Comparison of ENCODE assay signal across 7 mouse cellular contexts in genomic region chr2:91921181-91921789, GRCm38 (mm10). TPM values are rescaled to one million over a fixed set of nuclear protein-coding genes. Genes with fewer than 3 reads are reported as not detected.
DNase-seq lines count a peak whose midpoint lies in the region; ATAC-seq and TF ChIP-seq lines count a peak whose summit lies in the region.

No protein-coding gene starts in this region.

- in situ Hi-C loops in CH12.LX (cut with MboI; ENCODE audit: low pct_ligation_motif_present, low pct_unique_long_range_greater_than_20kb, low sequenced_read_pairs) = loop anchor here (10.0 kb wide), 1 partner anchor 146 kb away; no protein-coding TSS in a partner anchor

- no peaks in the 10 kb centered on the region; the same call in 1 of the 2 replicates for H3K79me2 ChIP-seq in CH12.LX (replicated peaks; ENCODE audit: control insufficient read depth, extremely low read depth, insufficient read depth, poor library complexity, severe bottlenecking)

- peaks cover 16 to 58% of the 10 kb centered on the region in 2 experiments for H3K36me3 ChIP-seq in CH12.LX (replicated peaks in 1 of 2; ENCODE audit: control insufficient read depth in 1 of 2, insufficient read depth in 1 of 2, low read length in 1 of 2)
- no peaks in the 10 kb centered on the region for H3K36me3 ChIP-seq in forebrain, embryonic 11.5 days (ENCODE audit: control insufficient read depth, insufficient read depth, low read length)
- peaks cover 28% of the 10 kb centered on the region for H3K36me3 ChIP-seq in hindbrain, embryonic 12.5 days
- peaks cover 28% of the 10 kb centered on the region for H3K36me3 ChIP-seq in limb, embryonic 15.5 days
- H3K36me3 ChIP-seq in midbrain, embryonic 14.5 days (ENCODE audit: control insufficient read depth, insufficient read depth, low read length) = peaks cover 29% of the 10 kb centered on the region

- peak overlapping the region in 2 of 3 experiments; percentile 69 to 70 for H3K4me3 ChIP-seq in CH12.LX (replicated peaks in 1 of 3; ENCODE audit: low read depth in 2 of 3, low read length in 2 of 3, poor library complexity in 1 of 3)
- peak overlapping the region; percentile 53 for H3K4me3 ChIP-seq in forebrain, embryonic 11.5 days (ENCODE audit: low read depth, low read length)
- H3K4me3 ChIP-seq in hindbrain, embryonic 12.5 days = peak overlapping the region; percentile 55
- peak overlapping the region; percentile 56 for H3K4me3 ChIP-seq in limb, embryonic 15.5 days
- H3K4me3 ChIP-seq in midbrain, embryonic 14.5 days (replicated peaks; ENCODE audit: low read depth, low read length) = peak overlapping the region; percentile 47

- WGBS in forebrain, embryonic 11.5 days = 4% methylated on average over 31 of the region's 31 CpGs
- 8% methylated on average over 31 of the region's 31 CpGs for WGBS in hindbrain, embryonic 12.5 days
- WGBS in limb, embryonic 15.5 days = 4% methylated on average over 31 of the region's 31 CpGs
- 3% methylated on average over 31 of the region's 31 CpGs for WGBS in midbrain, embryonic 14.5 days

- no peak overlapping the region for H3K9ac ChIP-seq in CH12.LX (ENCODE audit: insufficient read depth, low read depth)
- peak overlapping the region; percentile 39; the same call in 1 of the 2 replicates for H3K9ac ChIP-seq in forebrain, embryonic 11.5 days (ENCODE audit: low read length)
- peak overlapping the region; percentile 60 for H3K9ac ChIP-seq in hindbrain, embryonic 12.5 days
- no peak overlapping the region for H3K9ac ChIP-seq in limb, embryonic 15.5 days
- H3K9ac ChIP-seq in midbrain, embryonic 14.5 days (replicated peaks; ENCODE audit: low read length) = peak overlapping the region; percentile 45

- H3K27ac ChIP-seq in CH12.LX (ENCODE audit: insufficient read depth, low read depth) = no peak overlapping the region
- no peak overlapping the region for H3K27ac ChIP-seq in forebrain, embryonic 11.5 days (ENCODE audit: low read depth, low read length)
- no peak overlapping the region for H3K27ac ChIP-seq in hindbrain, embryonic 12.5 days
- no peak overlapping the region for H3K27ac ChIP-seq in limb, embryonic 15.5 days
- no peak overlapping the region for H3K27ac ChIP-seq in midbrain, embryonic 14.5 days (replicated peaks; ENCODE audit: low read depth, low read length)

- H3K9me3 ChIP-seq in CH12.LX (replicated peaks; ENCODE audit: low read length) = no peaks in the 10 kb centered on the region
- H3K9me3 ChIP-seq in forebrain, embryonic 11.5 days (ENCODE audit: control insufficient read depth, low read length) = no peaks in the 10 kb centered on the region
- no peaks in the 10 kb centered on the region for H3K9me3 ChIP-seq in hindbrain, embryonic 12.5 days (replicated peaks)
- H3K9me3 ChIP-seq in limb, embryonic 15.5 days = no peaks in the 10 kb centered on the region
- H3K9me3 ChIP-seq in midbrain, embryonic 14.5 days (ENCODE audit: control insufficient read depth, low read length) = no peaks in the 10 kb centered on the region

- TF ChIP-seq CTCF in CH12.LX (conservative IDR thresholded peaks at IDR 0.05 in 1 of 2, IDR thresholded peaks at IDR 0.05 in 1 of 2; ENCODE audit: low read depth in 2 of 2, low read length in 2 of 2) = no peak

- TF ChIP-seq POLR2A in CH12.LX (IDR thresholded peaks at IDR 0.05; ENCODE audit: low read depth, low read length) = no peak

- H3K27me3 ChIP-seq in CH12.LX (replicated peaks) = no peaks in the 10 kb centered on the region
- H3K27me3 ChIP-seq in forebrain, embryonic 11.5 days (ENCODE audit: control insufficient read depth, insufficient read depth, low read length) = peaks cover 47% of the 10 kb centered on the region
- peaks cover 60% of the 10 kb centered on the region for H3K27me3 ChIP-seq in hindbrain, embryonic 12.5 days
- peaks cover 54% of the 10 kb centered on the region for H3K27me3 ChIP-seq in limb, embryonic 15.5 days
- H3K27me3 ChIP-seq in midbrain, embryonic 14.5 days (ENCODE audit: control insufficient read depth, insufficient read depth, low read length) = peaks cover 33% of the 10 kb centered on the region

- DNase-seq in CH12.LX (ENCODE audit: extremely low read depth) (no peak), ZHBTc4 (ENCODE audit: low read depth, low spot score) (peak; percentile 72)
- peak; percentile 74 for DNase-seq in forebrain, embryonic 11.5 days (ENCODE audit: low spot score)
- peak; percentile 25 for DNase-seq in midbrain, embryonic 14.5 days
- DNase-seq in testis, postnatal 10 days (ENCODE audit: low spot score) = peak; percentile 93

- H3K4me1 ChIP-seq in CH12.LX (ENCODE audit: control insufficient read depth in 1 of 2, insufficient read depth in 2 of 2) = peaks cover 10 to 27% of the 10 kb centered on the region in 2 experiments
- peaks cover 17% of the 10 kb centered on the region; the same call in 1 of the 2 replicates for H3K4me1 ChIP-seq in forebrain, embryonic 11.5 days (replicated peaks; ENCODE audit: control insufficient read depth, insufficient read depth, low read length)
- peaks cover 25% of the 10 kb centered on the region for H3K4me1 ChIP-seq in hindbrain, embryonic 12.5 days
- H3K4me1 ChIP-seq in limb, embryonic 15.5 days = peaks cover 35% of the 10 kb centered on the region
- H3K4me1 ChIP-seq in midbrain, embryonic 14.5 days (ENCODE audit: control insufficient read depth, insufficient read depth, low read length) = peaks cover 18% of the 10 kb centered on the region

- no peak for TF ChIP-seq RAD21 in CH12.LX (IDR thresholded peaks at IDR 0.05; ENCODE audit: low read depth, low read length)

- dilution Hi-C loops in CH12.LX (cut with MboI; ENCODE audit: extremely low pct_ligation_motif_present, extremely low pct_unique_long_range_greater_than_20kb, low sequenced_read_pairs) = no loop called here

- ATAC-seq in forebrain, embryonic 11.5 days (replicated peaks; ENCODE audit: low FRiP score) = no peak; the same call in 1 of the 2 replicates
- ATAC-seq in hindbrain, embryonic 12.5 days (ENCODE audit: low FRiP score) = no peak; the same call in 1 of the 2 replicates
- ATAC-seq in limb, embryonic 15.5 days (ENCODE audit: insufficient number of reproducible peaks, low FRiP score, low TSS enrichment, low read depth) = no peak
- no peak; the same call in 1 of the 2 replicates for ATAC-seq in midbrain, embryonic 14.5 days (ENCODE audit: low FRiP score, low TSS enrichment)

- peak overlapping the region; percentile 87; the same call in 1 of the 2 replicates for H3K4me2 ChIP-seq in CH12.LX (ENCODE audit: insufficient read depth, low read depth, poor library complexity, severe bottlenecking)
- H3K4me2 ChIP-seq in forebrain, embryonic 11.5 days (ENCODE audit: low read depth, low read length, severe bottlenecking) = peak overlapping the region; percentile 92
- H3K4me2 ChIP-seq in hindbrain, embryonic 12.5 days (replicated peaks) = peak overlapping the region; percentile 93
- H3K4me2 ChIP-seq in limb, embryonic 15.5 days = peak overlapping the region; percentile 98
- peak overlapping the region; percentile 86 for H3K4me2 ChIP-seq in midbrain, embryonic 14.5 days (ENCODE audit: low read length)

- no peak for TF ChIP-seq EP300 in CH12.LX (IDR thresholded peaks at IDR 0.05; ENCODE audit: low read length)

TF ChIP-seq in CH12.LX, 34 proteins besides CTCF, POLR2A, EP300 and RAD21 (continues in another document):
- TF ChIP-seq MAX (IDR thresholded peaks at IDR 0.05; ENCODE audit: low read length) (no peak; the same call in 1 of the 2 replicates), MAFK (IDR thresholded peaks at IDR 0.05; ENCODE audit: insufficient replicate concordance, low read length) (no peak), ZNF384 (IDR thresholded peaks at IDR 0.05; ENCODE audit: low read depth, low read length) (no peak), ZMIZ1 (IDR thresholded peaks at IDR 0.05; ENCODE audit: low read depth, low read length) (no peak), RCOR1 (conservative IDR thresholded peaks at IDR 0.05; ENCODE audit: low read depth, low read length) (no peak), KAT2A (IDR thresholded peaks at IDR 0.05; ENCODE audit: insufficient replicate concordance, low read length) (no peak)

RNA-seq across cellular contexts. Expression of gene Chrm4, which starts 5.8 kb away (rescaled TPM):
- total RNA-seq in CH12.LX (2012; rRNA removed) (13.9 and 15.1 TPM in 2 replicates), CH12.LX (2014; rRNA removed) (9.2 and 10.0 TPM in 2 replicates)
- polyA plus RNA-seq in CH12.LX (2012; ENCODE audit: insufficient read length, low read depth) = 10.4 and 14.4 TPM in 2 replicates
- polyA plus RNA-seq in forebrain, embryonic 11.5 days (2014; fragmentation: Nextera tagmentation; extraction: Ambion mirVana) = 0.47 and 0.56 TPM in 2 replicates
- 0.77 and 1.0 TPM in 2 replicates for polyA plus RNA-seq in hindbrain, embryonic 12.5 days (2016; fragmentation: Nextera tagmentation; extraction: Ambion mirVana)
- polyA plus RNA-seq in limb, embryonic 15.5 days (2015; fragmentation: Nextera tagmentation; extraction: Ambion mirVana) = 0.20 and 0.29 TPM in 2 replicates
- 0.34 and 0.65 TPM in 2 replicates for polyA plus RNA-seq in midbrain, embryonic 14.5 days (2014; fragmentation: Nextera tagmentation; extraction: Ambion mirVana)

RNA-seq across cellular contexts. Expression of gene Mdk, which starts 10.8 kb away (rescaled TPM):
- 0.25 and 0.38 TPM in 2 replicates for total RNA-seq in CH12.LX (2012; rRNA removed)
- 0.34 TPM in 1 of 2 replicates, not detected in the other for total RNA-seq in CH12.LX (2014; rRNA removed)
- 2.4 and 3.1 TPM in 2 replicates for polyA plus RNA-seq in CH12.LX (2012; ENCODE audit: insufficient read length, low read depth)
- polyA plus RNA-seq in forebrain, embryonic 11.5 days (2014; fragmentation: Nextera tagmentation; extraction: Ambion mirVana) = 1,095 and 1,130 TPM in 2 replicates
- 904 and 962 TPM in 2 replicates for polyA plus RNA-seq in hindbrain, embryonic 12.5 days (2016; fragmentation: Nextera tagmentation; extraction: Ambion mirVana)
- polyA plus RNA-seq in limb, embryonic 15.5 days (2015; fragmentation: Nextera tagmentation; extraction: Ambion mirVana) = 899 and 1,046 TPM in 2 replicates
- 131 and 196 TPM in 2 replicates for polyA plus RNA-seq in midbrain, embryonic 14.5 days (2014; fragmentation: Nextera tagmentation; extraction: Ambion mirVana)

RNA-seq across cellular contexts. Expression of gene Gm9821, which starts 24.2 kb away (rescaled TPM):
- total RNA-seq in CH12.LX (2012; rRNA removed) = 0.25 TPM in 2 replicates
- not detected in 2 replicates for total RNA-seq in CH12.LX (2014; rRNA removed)
- polyA plus RNA-seq in CH12.LX (2012; ENCODE audit: insufficient read length, low read depth) = 3.8 TPM in 2 replicates
- polyA plus RNA-seq in forebrain, embryonic 11.5 days (2014; fragmentation: Nextera tagmentation; extraction: Ambion mirVana) = 0.36 and 0.90 TPM in 2 replicates
- polyA plus RNA-seq in hindbrain, embryonic 12.5 days (2016; fragmentation: Nextera tagmentation; extraction: Ambion mirVana) = 0.50 and 0.57 TPM in 2 replicates
- 0.45 TPM in 2 replicates for polyA plus RNA-seq in limb, embryonic 15.5 days (2015; fragmentation: Nextera tagmentation; extraction: Ambion mirVana)
- 0.14 and 0.26 TPM in 2 replicates for polyA plus RNA-seq in midbrain, embryonic 14.5 days (2014; fragmentation: Nextera tagmentation; extraction: Ambion mirVana)

RNA-seq across cellular contexts. Expression of gene Dgkz, which starts 54.4 kb away (rescaled TPM):
- total RNA-seq in CH12.LX (2012; rRNA removed) (50.3 and 50.4 TPM in 2 replicates), CH12.LX (2014; rRNA removed) (32.3 and 38.6 TPM in 2 replicates)
- polyA plus RNA-seq in CH12.LX (2012; ENCODE audit: insufficient read length, low read depth) = 53.9 and 60.2 TPM in 2 replicates
- 32.7 and 35.9 TPM in 2 replicates for polyA plus RNA-seq in forebrain, embryonic 11.5 days (2014; fragmentation: Nextera tagmentation; extraction: Ambion mirVana)
- 30.9 and 31.9 TPM in 2 replicates for polyA plus RNA-seq in hindbrain, embryonic 12.5 days (2016; fragmentation: Nextera tagmentation; extraction: Ambion mirVana)
- 30.9 and 35.9 TPM in 2 replicates for polyA plus RNA-seq in limb, embryonic 15.5 days (2015; fragmentation: Nextera tagmentation; extraction: Ambion mirVana)
- polyA plus RNA-seq in midbrain, embryonic 14.5 days (2014; fragmentation: Nextera tagmentation; extraction: Ambion mirVana) = 27.5 and 32.0 TPM in 2 replicates

Comparison
In these comparisons a context has a peak if more than half of its experiments do, and no peak if none do; other contexts are left out.
1. H3K9ac ChIP-seq: peak in forebrain, embryonic 11.5 days (single experiment), hindbrain, embryonic 12.5 days (single experiment) and midbrain, embryonic 14.5 days (single experiment); none in CH12.LX (single experiment) and limb, embryonic 15.5 days (single experiment).
2. RNA of gene Mdk, which starts 10.8 kb away (polyA plus RNA-seq): 1,095 to 1,130 TPM in forebrain, embryonic 11.5 days, 899 to 1,046 TPM in limb, embryonic 15.5 days, 904 to 962 TPM in hindbrain, embryonic 12.5 days and 131 to 196 TPM in midbrain, embryonic 14.5 days; 2.4 to 3.1 TPM in CH12.LX; every median in the first group is over 10 times any median in the second.
3. Peak in every context shown above with its lines, with median percentiles within 50 percentile points of each other: H3K4me2 ChIP-seq and H3K4me3 ChIP-seq.